Mouse (Mus musculus) G1E (cell line): ENCODE measurements around the gene Tmem45a.

Experiments used
- CTCF ChIP-seq: IDR thresholded peaks from 2 replicates; pipeline ENCODE4 v1.5.1; 2012; ENCODE audit warnings: low read depth, low read length, inconsistent platforms, mixed read lengths
- GATA1 ChIP-seq: IDR thresholded peaks from 2 replicates; pipeline ENCODE4 v1.6.1; 2012; ENCODE audit warnings: borderline replicate concordance, low read length, inconsistent platforms, mixed read lengths
- GATA2 ChIP-seq: IDR thresholded peaks from 2 replicates; pipeline ENCODE4 v1.6.1; 2012; ENCODE audit warnings: low read depth, low read length, inconsistent platforms, borderline replicate concordance
- POLR2AphosphoS5 ChIP-seq: IDR thresholded peaks from 2 replicates; pipeline ENCODE4 v1.6.1; 2012; ENCODE audit warnings: low read depth, low read length, inconsistent platforms; ENCODE audit not compliant: insufficient replicate concordance
- TAL1 ChIP-seq: conservative IDR thresholded peaks from 2 replicates; pipeline ENCODE4 v1.6.1; 2012; ENCODE audit warnings: low read depth, low read length, inconsistent platforms, mixed read lengths

- TF ChIP-seq CTCF (no peak), GATA2 (no peak), POLR2AphosphoS5 (no peak), GATA1 (no peak), TAL1 (no peak)
Observed at GRCm38 (mm10) chr16:56928023-56928422, 42.1 kb upstream of the Tmem45a start, which contains the start of gene Lnp1.
